Mouse (Mus musculus): ENCODE measurements around the gene Sema7a.

DNA sequence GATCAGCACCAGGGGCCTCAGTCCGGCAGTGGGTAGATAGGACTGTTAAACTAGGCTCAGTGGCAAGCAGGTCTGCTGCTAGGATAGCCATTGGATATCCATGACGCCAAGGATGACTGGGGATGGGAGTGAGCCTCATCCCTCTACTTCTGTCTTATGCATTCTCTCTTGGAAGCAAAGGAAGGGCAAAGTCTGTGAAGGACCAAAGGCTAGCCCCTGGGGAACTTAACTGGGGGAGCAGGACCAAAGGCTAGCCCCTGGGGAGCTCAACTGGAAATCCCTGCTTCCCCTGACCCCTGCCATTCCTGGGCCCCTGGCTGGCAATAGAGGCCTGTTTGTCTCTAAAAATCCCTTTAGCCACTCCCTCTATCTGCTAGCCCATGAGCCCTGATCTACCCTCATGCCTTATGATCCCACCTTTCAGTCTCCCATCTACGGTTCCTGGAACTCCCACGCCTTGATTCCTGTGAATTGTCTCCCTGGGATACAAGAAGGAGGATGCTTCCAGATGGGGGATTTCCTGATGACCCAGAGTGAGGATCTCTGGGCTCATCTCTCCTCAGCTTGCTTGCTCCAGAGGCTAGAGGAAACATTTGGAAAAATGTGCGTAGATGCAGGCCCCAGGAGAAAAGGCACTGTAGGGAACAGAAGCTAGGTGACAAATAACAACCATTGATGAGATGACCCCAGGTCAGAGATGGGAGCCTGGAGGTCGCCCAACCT is 24.8 kb downstream of the Sema7a start:
- TF ChIP-seq EP300 (IDR thresholded peaks at IDR 0.05; ENCODE audit: insufficient read depth, low read depth, low read length) (no peak), CTCF (IDR thresholded peaks at IDR 0.05; ENCODE audit: low read depth, low read length) (no peak)
